Mouse (Mus musculus): ENCODE measurements around the gene Cdkn1a. TPM values are rescaled to one million over a fixed set of nuclear protein-coding genes. Genes with fewer than 3 reads are reported as not detected.
"Not testable (repeated sequence)": the region's sequence is repeated elsewhere in the genome, so short reads cannot be mapped to it uniquely, and the experiment has no call there.

The Cdkn1a gene
- polyA plus RNA-seq, 1 experiment from 2014 or later = 28.3 TPM

GRCm38 (mm10) chr17:29110356-29110755 is 19.6 kb downstream of the Cdkn1a start:
- not testable (repeated sequence) for H3K36me3 ChIP-seq; ATAC-seq (ENCODE audit: borderline replicate concordance, extremely low read depth, low FRiP score, low TSS enrichment); H3K4me1 ChIP-seq; H3K27ac ChIP-seq; H3K27me3 ChIP-seq; H3K9ac ChIP-seq; H3K9me3 ChIP-seq; H3K4me3 ChIP-seq; H3K4me2 ChIP-seq
- 75% methylated on average over 6 of the region's 6 CpGs for WGBS

GRCm38 (mm10) chr17:29111332-29111731 is 20.6 kb downstream of the Cdkn1a start:
- Histone ChIP-seq H3K4me2 (no peak overlapping the region), H3K4me1 (no peaks in the 10 kb centered on the region), H3K27ac (no peak overlapping the region), H3K27me3 (no peaks in the 10 kb centered on the region), H3K9ac (no peak overlapping the region), H3K9me3 (no peaks in the 10 kb centered on the region), H3K36me3 (no peaks in the 10 kb centered on the region), H3K4me3 (no peak overlapping the region)
- WGBS = 80% methylated on average over 5 of the region's 5 CpGs
- no peak for ATAC-seq (ENCODE audit: borderline replicate concordance, extremely low read depth, low FRiP score, low TSS enrichment)

GRCm38 (mm10) chr17:29113591-29114352 is 23.0 kb downstream of the Cdkn1a start, which contains the start of gene Rab44:
Rab44 (plus strand) TSS chr17:29114145.
- H3K27me3 ChIP-seq = no peaks in the 10 kb centered on the region
- H3K4me1 ChIP-seq = no peaks in the 10 kb centered on the region
- WGBS = 82% methylated on average over 13 of the region's 13 CpGs
- no peak within 1 kb of the TSS for H3K4me3 ChIP-seq
- no peak for ATAC-seq (ENCODE audit: borderline replicate concordance, extremely low read depth, low FRiP score, low TSS enrichment)
- H3K27ac ChIP-seq = no peak within 1 kb of the TSS
- no peak within 1 kb of the TSS for H3K9ac ChIP-seq
- no peaks in the 10 kb centered on the region for H3K9me3 ChIP-seq
- H3K36me3 ChIP-seq = no peaks in the 10 kb centered on the region
- no peak within 1 kb of the TSS for H3K4me2 ChIP-seq

GRCm38 (mm10) chr17:29116023-29116422 is 25.2 kb downstream of the Cdkn1a start:
- WGBS = 58% methylated on average over 12 of the region's 12 CpGs
- ATAC-seq (ENCODE audit: borderline replicate concordance, extremely low read depth, low FRiP score, low TSS enrichment) = no peak
- H3K36me3 ChIP-seq = no peaks in the 10 kb centered on the region
- no peaks in the 10 kb centered on the region for H3K4me1 ChIP-seq
- no peak overlapping the region for H3K9ac ChIP-seq
- H3K9me3 ChIP-seq = no peaks in the 10 kb centered on the region
- no peaks in the 10 kb centered on the region for H3K27me3 ChIP-seq
- H3K4me2 ChIP-seq = no peak overlapping the region
- H3K4me3 ChIP-seq = no peak overlapping the region
- H3K27ac ChIP-seq = no peak overlapping the region

GRCm38 (mm10) chr17:29117006-29117648 is 26.4 kb downstream of the Cdkn1a start:
- 52% methylated on average over 8 of the region's 8 CpGs for WGBS
- no peak overlapping the region for H3K27ac ChIP-seq
- no peak overlapping the region for H3K4me2 ChIP-seq
- H3K36me3 ChIP-seq = no peaks in the 10 kb centered on the region
- no peaks in the 10 kb centered on the region for H3K4me1 ChIP-seq
- no peak overlapping the region for H3K4me3 ChIP-seq
- no peaks in the 10 kb centered on the region for H3K9me3 ChIP-seq
- ATAC-seq (ENCODE audit: borderline replicate concordance, extremely low read depth, low FRiP score, low TSS enrichment) = no peak
- H3K27me3 ChIP-seq = no peaks in the 10 kb centered on the region
- no peak overlapping the region for H3K9ac ChIP-seq

- no peaks in the 10 kb centered on the region for H3K36me3 ChIP-seq
- 21% methylated on average over 5 of the region's 5 CpGs for WGBS
- peaks cover 7% of the 10 kb centered on the region for H3K4me1 ChIP-seq
- no peak overlapping the region for H3K4me2 ChIP-seq
- no peaks in the 10 kb centered on the region for H3K9me3 ChIP-seq
- H3K27me3 ChIP-seq = no peaks in the 10 kb centered on the region
- ATAC-seq (ENCODE audit: borderline replicate concordance, extremely low read depth, low FRiP score, low TSS enrichment) = no peak
- H3K4me3 ChIP-seq = no peak overlapping the region
- H3K9ac ChIP-seq = no peak overlapping the region
- H3K27ac ChIP-seq = no peak overlapping the region
Observed at GRCm38 (mm10) chr17:29118057-29118456, 27.3 kb downstream of the Cdkn1a start.

GRCm38 (mm10) chr17:29120666-29121065 is 29.9 kb downstream of the Cdkn1a start:
- Histone ChIP-seq H3K27ac (no peak overlapping the region), H3K4me1 (peaks cover 16% of the 10 kb centered on the region), H3K36me3 (no peaks in the 10 kb centered on the region), H3K4me3 (no peak overlapping the region), H3K4me2 (no peak overlapping the region), H3K27me3 (no peaks in the 10 kb centered on the region), H3K9me3 (no peaks in the 10 kb centered on the region), H3K9ac (no peak overlapping the region)
- ATAC-seq (ENCODE audit: borderline replicate concordance, extremely low read depth, low FRiP score, low TSS enrichment) = no peak
- WGBS = 55% methylated on average over 12 of the region's 12 CpGs

- Histone ChIP-seq H3K9ac (no peak overlapping the region), H3K4me3 (no peak overlapping the region), H3K36me3 (no peaks in the 10 kb centered on the region), H3K4me2 (no peak overlapping the region), H3K27ac (no peak overlapping the region), H3K27me3 (no peaks in the 10 kb centered on the region), H3K9me3 (no peaks in the 10 kb centered on the region), H3K4me1 (peaks cover 16% of the 10 kb centered on the region)
- 37% methylated on average over 6 of the region's 6 CpGs for WGBS
- ATAC-seq (ENCODE audit: borderline replicate concordance, extremely low read depth, low FRiP score, low TSS enrichment) = no peak
Observed at GRCm38 (mm10) chr17:29122817-29123216, 32.0 kb downstream of the Cdkn1a start.

GRCm38 (mm10) chr17:29123578-29124174 is 32.9 kb downstream of the Cdkn1a start:
- peak; percentile 81; the same call in 1 of the 2 replicates for ATAC-seq (ENCODE audit: borderline replicate concordance, extremely low read depth, low FRiP score, low TSS enrichment)
- Histone ChIP-seq H3K27ac (no peak overlapping the region), H3K4me3 (no peak overlapping the region), H3K27me3 (no peaks in the 10 kb centered on the region), H3K9me3 (no peaks in the 10 kb centered on the region), H3K4me1 (peaks cover 16% of the 10 kb centered on the region), H3K36me3 (no peaks in the 10 kb centered on the region), H3K4me2 (no peak overlapping the region), H3K9ac (no peak overlapping the region)
- 37% methylated on average over 6 of the region's 6 CpGs for WGBS

GRCm38 (mm10) chr17:29126561-29126960 is 35.8 kb downstream of the Cdkn1a start:
- Histone ChIP-seq H3K4me1 (peaks cover 16% of the 10 kb centered on the region), H3K4me2 (no peak overlapping the region), H3K9ac (no peak overlapping the region), H3K27ac (no peak overlapping the region), H3K9me3 (no peaks in the 10 kb centered on the region), H3K4me3 (no peak overlapping the region), H3K36me3 (no peaks in the 10 kb centered on the region), H3K27me3 (no peaks in the 10 kb centered on the region)
- no peak for ATAC-seq (ENCODE audit: borderline replicate concordance, extremely low read depth, low FRiP score, low TSS enrichment)
- 90% methylated on average over 3 of the region's 3 CpGs for WGBS

- 57% methylated on average over 5 of the region's 5 CpGs for WGBS
Observed at GRCm38 (mm10) chr17:29129341-29129740, 38.6 kb downstream of the Cdkn1a start.

GRCm38 (mm10) chr17:29135066-29135465 is 44.3 kb downstream of the Cdkn1a start:
- Histone ChIP-seq H3K4me1 (no peaks in the 10 kb centered on the region), H3K4me2 (no peak overlapping the region), H3K9ac (no peak overlapping the region), H3K36me3 (no peaks in the 10 kb centered on the region), H3K27me3 (no peaks in the 10 kb centered on the region), H3K27ac (no peak overlapping the region), H3K4me3 (no peak overlapping the region), H3K9me3 (no peaks in the 10 kb centered on the region)
- WGBS = 54% methylated on average over 5 of the region's 5 CpGs
- no peak for ATAC-seq (ENCODE audit: borderline replicate concordance, extremely low read depth, low FRiP score, low TSS enrichment)

More at GRCm38 (mm10) chr17:29129341-29129740, 38.6 kb downstream of the Cdkn1a start:
- no peaks in the 10 kb centered on the region for H3K9me3 ChIP-seq
- no peaks in the 10 kb centered on the region for H3K4me1 ChIP-seq
- H3K27me3 ChIP-seq = no peaks in the 10 kb centered on the region
- ATAC-seq (ENCODE audit: borderline replicate concordance, extremely low read depth, low FRiP score, low TSS enrichment) = no peak
- no peak overlapping the region for H3K4me3 ChIP-seq
- no peak overlapping the region for H3K9ac ChIP-seq
- H3K27ac ChIP-seq = no peak overlapping the region
- no peaks in the 10 kb centered on the region for H3K36me3 ChIP-seq
- no peak overlapping the region for H3K4me2 ChIP-seq
